Mouse (Mus musculus) mouse embryonic stem cell (cell line): ENCODE data around the gene Mrm2.

ENCODE experiments used
- in situ Hi-C, 2 experiments: fragments of 300-500 bp; cut with MboI; formaldehyde crosslinking; loops; 1 replicate in 1 of 2; 3 replicates in 1 of 2; pipeline ENCODE4 v1.14.3; 2019 to 2020; ENCODE audit warnings: low sequenced_read_pairs in 2 of 2, low pct_unique_long_range_greater_than_20kb in 1 of 2, mixed read lengths in 1 of 2; ENCODE audit not compliant: unreplicated experiment in 1 of 2

Gene Mrm2

GRCm38 (mm10) chr5:140350731-140351497, 19.2 kb upstream of the Mrm2 start:
- in situ Hi-C loops: no loop called here

GRCm38 (mm10) chr5:140349882-140350281, 18.2 kb upstream of the Mrm2 start:
- in situ Hi-C loops: no loop called here

- in situ Hi-C loops: no loop called here
These were observed 14.4 kb upstream of the Mrm2 start for GRCm38 (mm10) chr5:140346050-140346449.

GRCm38 (mm10) chr5:140345244-140345643, 13.5 kb upstream of the Mrm2 start:
- in situ Hi-C loops: no loop called here

- in situ Hi-C loops: loop anchor here in 1 of 2 experiments (5.0 kb wide), 1 partner anchor 49 kb away; no protein-coding TSS in a partner anchor
These were observed 11.2 kb upstream of the Mrm2 start for GRCm38 (mm10) chr5:140342880-140343279.

GRCm38 (mm10) chr5:140339836-140340235, 8.1 kb upstream of the Mrm2 start:
- in situ Hi-C loops: loop anchor here in 1 of 2 experiments (5.0 to 10.0 kb wide), 2 partner anchors 52 to 75 kb away; partner anchors contain the start of gene Eif3b

- in situ Hi-C loops: loop anchor here in 1 of 2 experiments (10.0 kb wide), 1 partner anchor 76 kb away; the partner anchor contains the start of gene Eif3b
These were observed 7.1 kb upstream of the Mrm2 start for GRCm38 (mm10) chr5:140338779-140339178.

GRCm38 (mm10) chr5:140336680-140337079, 5.0 kb upstream of the Mrm2 start:
- in situ Hi-C loops: loop anchor here in 1 of 2 experiments (10.0 kb wide), 1 partner anchor 78 kb away; the partner anchor contains the start of gene Eif3b

GRCm38 (mm10) chr5:140333631-140334030, 1.9 kb upstream of the Mrm2 start:
- in situ Hi-C loops: loop anchor here in 1 of 2 experiments (10.0 kb wide), 1 partner anchor 81 kb away; the partner anchor contains the start of gene Eif3b

GRCm38 (mm10) chr5:140332519-140332918, 821 bp upstream of the Mrm2 start:
- in situ Hi-C loops: loop anchor here in 1 of 2 experiments (10.0 kb wide), 1 partner anchor 82 kb away; the partner anchor contains the start of gene Eif3b

GRCm38 (mm10) chr5:140324058-140324457, 7.6 kb downstream of the Mrm2 start:
- in situ Hi-C loops: no loop called here

GRCm38 (mm10) chr5:140321756-140322575, 9.7 kb downstream of the Mrm2 start:
- in situ Hi-C loops: no loop called here

- in situ Hi-C loops: no loop called here
These were observed 10.5 kb downstream of the Mrm2 start, which contains the start of the genes Mad1l1 and Nudt1 for GRCm38 (mm10) chr5:140321042-140321755. Gene Mad1l1 (minus strand): TSS chr5:140321552. Gene Nudt1 (plus strand): TSS chr5:140321656.

- in situ Hi-C loops: no loop called here
These were observed 15.0 kb downstream of the Mrm2 start for GRCm38 (mm10) chr5:140316716-140317115.

- in situ Hi-C loops: no loop called here
These were observed 24.1 kb downstream of the Mrm2 start for GRCm38 (mm10) chr5:140307602-140308001.

- in situ Hi-C loops: no loop called here
These were observed 25.7 kb downstream of the Mrm2 start for GRCm38 (mm10) chr5:140306016-140306415.

- in situ Hi-C loops: loop anchor here in 1 of 2 experiments (25.0 kb wide), 1 partner anchor 461 kb away; the partner anchor contains the start of genes Gm26938 and Psmg3
These were observed 33.4 kb downstream of the Mrm2 start for GRCm38 (mm10) chr5:140298291-140298690.

- in situ Hi-C loops: loop anchor here in 1 of 2 experiments (25.0 kb wide), 1 partner anchor 455 kb away; the partner anchor contains the start of genes Gm26938 and Psmg3
These were observed 39.5 kb downstream of the Mrm2 start for GRCm38 (mm10) chr5:140292152-140292551.
